In genomic region chr2:180824724-180825123, GRCm38 (mm10) we compare ENCODE assay signal across 15 mouse cellular contexts. TPM values are rescaled to one million over a fixed set of nuclear protein-coding genes. Genes with fewer than 3 reads are reported as not detected.
DNase-seq lines count a peak whose midpoint lies in the region; ATAC-seq and TF ChIP-seq lines count a peak whose summit lies in the region.
"Had no signal": no experiment of that assay in that cellular context is flagged by ENCODE, and none has a peak within 500 bp of the region (broad histone marks: within the 10 kb centered on the region; RNA-seq: fewer than 3 reads in every experiment).

No protein-coding gene starts in this region.

- no peak for DNase-seq in hindbrain, embryonic 11.5 days (ENCODE audit: low spot score)
- DNase-seq in testis, postnatal 14 days (ENCODE audit: low spot score), result no peak
- DNase-seq in left cerebral cortex, postnatal 25 days (ENCODE audit: low spot score in 2 of 2), result peak; percentile 53 to 88
- no peak for DNase-seq in spleen, postnatal 14 days (ENCODE audit: low spot score in 2 of 2)
- DNase-seq in kidney, postnatal 10 days, result no peak
- DNase-seq: gastrocnemius, postnatal 36 days; thymus, postnatal 14 days had no signal

- 86% methylated on average over 4 of the region's 4 CpGs for whole genome bisulfite sequencing in hindbrain, embryonic 12.5 days
- 90% methylated on average over 4 of the region's 4 CpGs for WGBS in hindbrain, embryonic 11.5 days

- H3K4me2 ChIP-seq in hindbrain, embryonic 12.5 days (replicated peaks), result no peak overlapping the region
- no peak overlapping the region for H3K4me2 ChIP-seq in hindbrain, embryonic 11.5 days (replicated peaks; ENCODE audit: low read depth, low read length)
- H3K4me2 ChIP-seq: intestine, embryonic 15.5 days had no signal

- TF ChIP-seq POLR2A in testis, adult 2 months (IDR thresholded peaks at IDR 0.05; ENCODE audit: control insufficient read depth, low read depth, low read length), result no peak

- TF ChIP-seq CTCF in testis, adult 2 months (IDR thresholded peaks at IDR 0.05; ENCODE audit: control insufficient read depth, insufficient read depth, insufficient replicate concordance, low read depth, low read length), result no peak

- peaks cover 12% of the 10 kb centered on the region; the same call in 1 of the 2 replicates for H3K4me1 ChIP-seq in hindbrain, embryonic 12.5 days
- H3K4me1 ChIP-seq in hindbrain, embryonic 11.5 days (replicated peaks; ENCODE audit: control insufficient read depth, insufficient read depth, low read length), result no peaks in the 10 kb centered on the region
- H3K4me1 ChIP-seq in testis, adult 2 months (ENCODE audit: control insufficient read depth, insufficient read depth, low read length), result no peaks in the 10 kb centered on the region
- H3K4me1 ChIP-seq: intestine, embryonic 15.5 days had no signal

- no peak overlapping the region for H3K9ac ChIP-seq in hindbrain, embryonic 12.5 days
- H3K9ac ChIP-seq in hindbrain, embryonic 11.5 days (ENCODE audit: low read depth, low read length), result no peak overlapping the region
- H3K9ac ChIP-seq: intestine, embryonic 15.5 days had no signal

- intact Hi-C loops in left cerebral cortex, postnatal 25 days (cut with DNase I), result loop anchor here (1.0 to 10.0 kb wide), 2 partner anchors 69 to 240 kb away; no protein-coding TSS in a partner anchor

- H3K4me3 ChIP-seq in hindbrain, embryonic 12.5 days, result no peak overlapping the region
- H3K4me3 ChIP-seq in hindbrain, embryonic 11.5 days (ENCODE audit: low read depth, low read length), result no peak overlapping the region
- peak overlapping the region; percentile 84 for H3K4me3 ChIP-seq in testis, adult 2 months (ENCODE audit: control insufficient read depth, low read depth, low read length)
- H3K4me3 ChIP-seq: forebrain, embryonic 10.5 days; intestine, embryonic 15.5 days had no signal

- no peaks in the 10 kb centered on the region for H3K36me3 ChIP-seq in hindbrain, embryonic 12.5 days
- H3K36me3 ChIP-seq in hindbrain, embryonic 11.5 days (ENCODE audit: control insufficient read depth, insufficient read depth, low read length), result no peaks in the 10 kb centered on the region
- no peaks in the 10 kb centered on the region for H3K36me3 ChIP-seq in testis, adult 2 months (ENCODE audit: control insufficient read depth, insufficient read depth, low read length)
- H3K36me3 ChIP-seq: forebrain, embryonic 10.5 days; intestine, embryonic 15.5 days had no signal

- no peaks in the 10 kb centered on the region; the same call in 1 of the 2 replicates for H3K27me3 ChIP-seq in hindbrain, embryonic 12.5 days
- no peaks in the 10 kb centered on the region for H3K27me3 ChIP-seq in hindbrain, embryonic 11.5 days (ENCODE audit: control insufficient read depth, insufficient read depth, low read length)
- no peaks in the 10 kb centered on the region for H3K27me3 ChIP-seq in testis, adult 2 months (ENCODE audit: control insufficient read depth, insufficient read depth, low read length)
- H3K27me3 ChIP-seq: intestine, embryonic 15.5 days had no signal

- ATAC-seq in hindbrain, embryonic 12.5 days (ENCODE audit: low FRiP score), result no peak
- ATAC-seq in hindbrain, embryonic 11.5 days (ENCODE audit: low FRiP score), result no peak
- ATAC-seq: intestine, embryonic 15.5 days had no signal

- peak overlapping the region; percentile 85 for H3K27ac ChIP-seq in hindbrain, embryonic 12.5 days
- H3K27ac ChIP-seq in hindbrain, embryonic 11.5 days (ENCODE audit: low read depth, low read length), result no peak overlapping the region
- no peak overlapping the region for H3K27ac ChIP-seq in testis, adult 2 months (ENCODE audit: control insufficient read depth, insufficient read depth, low read depth, low read length)
- H3K27ac ChIP-seq: intestine, embryonic 15.5 days had no signal

- H3K9me3 ChIP-seq in hindbrain, embryonic 12.5 days (replicated peaks), result no peaks in the 10 kb centered on the region
- no peaks in the 10 kb centered on the region for H3K9me3 ChIP-seq in hindbrain, embryonic 11.5 days (ENCODE audit: control insufficient read depth, low read length)
- H3K9me3 ChIP-seq: forebrain, embryonic 10.5 days; intestine, embryonic 15.5 days had no signal

RNA-seq across cellular contexts. Expression of gene Bhlhe23, which starts 48.0 kb away (rescaled TPM):
- polyA plus RNA-seq in hindbrain, embryonic 12.5 days (2016; fragmentation: Nextera tagmentation; extraction: Ambion mirVana), result 2.3 and 3.3 TPM in 2 replicates
- 3.0 and 3.7 TPM in 2 replicates for polyA plus RNA-seq in hindbrain, embryonic 11.5 days (2014; fragmentation: Nextera tagmentation; extraction: Ambion mirVana)
- polyA plus RNA-seq in testis, adult 2 months (2012; rRNA removed), result 0.05 and 0.16 TPM in 2 replicates
- under 1 TPM in 1 of 2 experiments, not detected in 1; 0.16 TPM for total RNA-seq in left cerebral cortex, postnatal 25 days (2021)
- total RNA-seq: gastrocnemius, postnatal 36 days had no signal
- polyA plus RNA-seq: heart, embryonic 14.5 days; intestine, embryonic 15.5 days; large intestine, adult 2 months; limb, embryonic 14.5 days; lung, embryonic 16.5 days had no signal

Comparison
In these comparisons a context has a peak if more than half of its experiments do, and no peak if none do; other contexts are left out.
1. DNase-seq: peak in left cerebral cortex, postnatal 25 days (2 of 2); none in hindbrain, embryonic 11.5 days (single experiment), testis, postnatal 14 days (single experiment), spleen, postnatal 14 days (0 of 2) and kidney, postnatal 10 days (single experiment).